Mouse (Mus musculus) neutrophil, adult 5-6 weeks (primary cell): ENCODE measurements around the gene Gm14525. TPM values are rescaled to one million over a fixed set of nuclear protein-coding genes. Genes with fewer than 3 reads are reported as not detected.
"Not testable (repeated sequence)": the region's sequence is repeated elsewhere in the genome, so short reads cannot be mapped to it uniquely, and the experiment has no call there.

Experiments
- ATAC-seq: fragments of 151-379, 151-347 bp; 2 replicates; pipeline ENCODE4 v1.8.0; 2017; ENCODE audit warnings: mild to moderate bottlenecking, moderate TSS enrichment; ENCODE audit not compliant: insufficient number of reproducible peaks, poor library complexity, low FRiP score, severe bottlenecking; ENCODE audit errors: extremely low read depth
- total RNA-seq: library from RNA; stranded (forward); fragments of 200-1000 nt; gene quantifications from 2 replicates; pipeline ENCODE4 v1.2.3, GENCODE M21; 2017

Gm14525 gene
- not detected in 2 replicates for total RNA-seq

DNA sequence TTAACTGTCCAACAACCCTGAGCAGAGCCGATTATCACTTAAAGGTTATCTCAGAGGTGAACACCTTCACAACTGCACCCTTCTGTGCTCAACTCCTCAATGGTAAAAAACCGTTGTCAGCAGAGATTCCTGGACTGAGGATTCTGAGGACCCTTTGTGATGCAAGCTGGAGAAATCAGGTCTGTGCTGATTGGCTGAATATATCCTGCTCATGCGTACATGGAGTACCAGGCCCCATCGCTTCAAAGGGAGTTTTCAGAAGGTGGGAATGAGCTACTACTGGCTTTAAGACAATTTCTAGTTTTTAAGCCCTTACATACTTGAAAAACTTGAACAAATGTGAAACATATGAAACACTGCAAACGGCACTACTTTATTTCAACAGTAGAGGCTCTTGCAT is at the start of gene Gm14525:
Gm14525 (minus strand) TSS at position 101 of the 400 bp plus-strand sequence.
- not testable (repeated sequence) for ATAC-seq

Other genes starting within 250 kb of the Gm14525 start
- gene Slx, start 157.1 kb downstream of the Gm14525 start, total RNA-seq = not detected in 2 replicates
- not detected in 2 replicates for gene Gm6121, start 233.1 kb upstream of the Gm14525 start, total RNA-seq